Mouse (Mus musculus) lung, embryonic 15.5 days (tissue): ENCODE results near the gene Zscan26. TPM values are rescaled to one million over a fixed set of nuclear protein-coding genes. Genes with fewer than 3 reads are reported as not detected.
A peak's percentile ranks its signal among the peaks of the same experiment; 100 is the strongest.
"Not testable (repeated sequence)": the region's sequence is repeated elsewhere in the genome, so short reads cannot be mapped to it uniquely, and the experiment has no call there.

ENCODE experiments used
- ATAC-seq: fragments of 200-750 bp; cut with Nextera tagmentation; 2 replicates; pipeline ENCODE4 v1.8.0; 2017; ENCODE audit warnings: moderate number of reproducible peaks, borderline replicate concordance; ENCODE audit not compliant: low FRiP score, low TSS enrichment; ENCODE audit errors: extremely low read depth
- H3K27ac ChIP-seq: fragments of 300-500 bp; sonication (generic); 2 replicates; pipeline ENCODE4 v1.5.1; 2015; ENCODE audit warnings: moderate library complexity, mild to moderate bottlenecking, inconsistent platforms
- H3K27me3 ChIP-seq: fragments of 300-500 bp; sonication (generic); 2 replicates; pipeline ENCODE4 v1.6.1; 2015; ENCODE audit warnings: inconsistent platforms
- H3K36me3 ChIP-seq: fragments of 300-500 bp; sonication (generic); 2 replicates; pipeline ENCODE4 v1.6.1; 2015; ENCODE audit warnings: inconsistent platforms
- H3K4me1 ChIP-seq: fragments of 300-500 bp; sonication (generic); 2 replicates; pipeline ENCODE4 v1.6.1; 2015; ENCODE audit warnings: inconsistent platforms
- H3K4me2 ChIP-seq: fragments of 300-500 bp; sonication (generic); 2 replicates; pipeline ENCODE4 v1.6.1; 2015; ENCODE audit warnings: inconsistent platforms, mild to moderate bottlenecking, moderate library complexity
- H3K4me3 ChIP-seq: fragments of 300-500 bp; sonication (generic); 2 replicates; pipeline ENCODE4 v1.5.1; 2015; ENCODE audit warnings: mild to moderate bottlenecking, inconsistent platforms
- H3K9ac ChIP-seq: fragments of 300-500 bp; sonication (generic); 2 replicates; pipeline ENCODE4 v1.6.1; 2015; ENCODE audit warnings: inconsistent platforms
- H3K9me3 ChIP-seq: fragments of 300-500 bp; sonication (generic); 2 replicates; pipeline ENCODE4 v1.6.1; 2016; ENCODE audit warnings: inconsistent platforms
- WGBS: fragments of 180-500 bp; shearing (Covaris S2); methylation state at CpG from one replicate; pipeline ENCODE4 v1.1.7; 2015; 5-methylcytosine and 5-hydroxymethylcytosine counted together
- microRNA counts: library from miRNA; unstranded; fragments of <30 nt; microRNA quantifications from one replicate; lab custom pipeline; 2016
- microRNA-seq: library from miRNA; unstranded; fragments of <30 nt; microRNA quantifications from one replicate; pipeline ENCODE4, GENCODE M21; 2016
- polyA plus RNA-seq: library from polyadenylated mRNA; unstranded; fragments of >200 nt; fragmentation: Nextera tagmentation; extraction: Ambion mirVana; gene quantifications from 2 replicates; pipeline ENCODE4 v1.2.1, GENCODE M21; 2015

Gene Zscan26
- polyA plus RNA-seq, 1 experiment from 2014 or later, result 33.8 TPM

DNA sequence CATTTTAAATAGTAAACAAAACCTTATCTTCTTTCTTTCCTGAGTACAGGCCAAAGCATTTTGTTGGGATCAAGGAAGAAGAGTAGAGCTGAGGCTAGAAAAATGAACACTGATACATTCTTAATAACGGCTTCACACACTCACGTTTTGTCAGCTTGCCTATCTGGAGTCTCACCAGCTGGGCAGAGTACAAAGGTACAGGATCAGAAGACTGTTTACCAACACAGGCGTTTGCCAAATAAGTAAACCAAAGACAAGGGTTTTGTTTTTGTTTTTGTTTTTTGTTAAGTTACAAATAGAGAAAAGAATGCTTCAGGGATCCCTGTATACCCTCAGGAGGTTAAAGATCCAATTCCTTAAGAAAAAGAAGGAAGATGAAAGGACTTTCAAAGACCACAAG, 52.4 kb downstream of the Zscan26 start:
- 0 out of 2 replicates have a peak overlapping the region, but pooled peaks have one; percentile 92 for H3K9ac ChIP-seq

GRCm38 (mm10) chr13:21397486-21397885, 56.0 kb downstream of the Zscan26 start:
- WGBS, result 75% methylated on average over 2 of the region's 2 CpGs
- Histone ChIP-seq H3K27me3 (no peaks in the 10 kb centered on the region), H3K9me3 (no peaks in the 10 kb centered on the region), H3K4me3 (no peak overlapping the region), H3K36me3 (peaks cover 44% of the 10 kb centered on the region), H3K4me1 (peaks cover 11% of the 10 kb centered on the region; the same call in 1 of the 2 replicates), H3K27ac (no peak overlapping the region), H3K4me2 (no peak overlapping the region), H3K9ac (no peak overlapping the region)
- ATAC-seq, result no peak

More for the DNA sequence above, 52.4 kb downstream of the Zscan26 start:
- 68% methylated on average over 3 of the region's 3 CpGs for WGBS
- H3K36me3 ChIP-seq, result peaks cover 17% of the 10 kb centered on the region
- no peaks in the 10 kb centered on the region for H3K9me3 ChIP-seq
- no peak overlapping the region for H3K27ac ChIP-seq
- ATAC-seq, result no peak
- peak overlapping the region; percentile 62 for H3K4me2 ChIP-seq
- H3K4me3 ChIP-seq, result peak overlapping the region; percentile 89
- no peaks in the 10 kb centered on the region for H3K27me3 ChIP-seq
- H3K4me1 ChIP-seq, result peaks cover 11% of the 10 kb centered on the region; the same call in 1 of the 2 replicates

DNA sequence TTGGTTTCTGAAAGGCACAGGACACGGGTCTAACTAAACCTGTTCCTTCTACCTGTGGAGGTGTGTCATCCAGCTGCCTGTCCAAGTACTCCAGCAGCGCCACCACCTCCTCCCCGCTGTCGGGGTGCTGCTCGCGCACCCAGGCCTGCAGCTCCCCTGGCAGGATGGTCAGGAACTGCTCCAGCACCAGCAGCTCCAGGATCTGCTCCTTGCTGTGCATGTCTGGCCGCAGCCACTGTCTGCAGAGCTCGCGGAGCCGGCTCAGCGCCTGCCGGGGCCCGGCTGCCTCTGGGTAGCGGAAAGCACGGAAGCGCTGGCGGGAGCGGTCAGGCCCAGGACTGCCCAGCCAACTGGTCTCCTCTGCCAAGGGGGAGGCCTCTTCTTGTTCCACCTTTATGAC, 57.5 kb downstream of the Zscan26 start:
- not testable (repeated sequence) for H3K9ac ChIP-seq, H3K4me1 ChIP-seq, H3K9me3 ChIP-seq, H3K4me2 ChIP-seq, H3K27ac ChIP-seq, H3K27me3 ChIP-seq, H3K4me3 ChIP-seq
- H3K36me3 ChIP-seq, result peaks cover 57% of the 10 kb centered on the region
- 0 out of 2 replicates have a peak, but pooled peaks have one; percentile 31 for ATAC-seq
- WGBS, result 94% methylated on average over 18 of the region's 18 CpGs

DNA sequence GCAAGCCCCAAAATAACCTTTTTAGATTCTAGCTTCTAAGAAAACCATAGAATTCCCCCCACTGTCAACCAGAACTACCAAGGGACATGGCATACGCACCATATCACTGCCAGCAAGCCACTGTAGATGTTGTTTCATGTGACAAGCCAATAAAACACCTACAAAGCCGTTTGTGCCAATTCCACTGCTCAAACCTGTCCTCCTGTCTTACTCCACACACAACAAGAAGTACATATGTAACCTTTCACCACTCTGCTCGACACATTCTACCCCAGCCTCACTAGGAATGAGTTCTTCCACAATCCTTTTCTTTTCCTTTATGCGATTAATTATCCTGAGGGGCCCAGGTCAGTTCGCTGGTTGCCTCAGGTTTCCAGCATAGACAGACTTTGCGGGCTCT, 57.9 kb downstream of the Zscan26 start:
- 0 out of 2 replicates have a peak, but pooled peaks cover 6% of the 10 kb centered on the region for H3K4me1 ChIP-seq
- H3K9me3 ChIP-seq, result no peaks in the 10 kb centered on the region
- no peak overlapping the region for H3K27ac ChIP-seq
- 89% methylated on average over 6 of the region's 6 CpGs for WGBS
- no peak overlapping the region for H3K4me2 ChIP-seq
- no peak overlapping the region for H3K4me3 ChIP-seq
- ATAC-seq, result no peak
- H3K9ac ChIP-seq, result no peak overlapping the region
- H3K27me3 ChIP-seq, result no peaks in the 10 kb centered on the region
- H3K36me3 ChIP-seq, result peaks cover 62% of the 10 kb centered on the region

DNA sequence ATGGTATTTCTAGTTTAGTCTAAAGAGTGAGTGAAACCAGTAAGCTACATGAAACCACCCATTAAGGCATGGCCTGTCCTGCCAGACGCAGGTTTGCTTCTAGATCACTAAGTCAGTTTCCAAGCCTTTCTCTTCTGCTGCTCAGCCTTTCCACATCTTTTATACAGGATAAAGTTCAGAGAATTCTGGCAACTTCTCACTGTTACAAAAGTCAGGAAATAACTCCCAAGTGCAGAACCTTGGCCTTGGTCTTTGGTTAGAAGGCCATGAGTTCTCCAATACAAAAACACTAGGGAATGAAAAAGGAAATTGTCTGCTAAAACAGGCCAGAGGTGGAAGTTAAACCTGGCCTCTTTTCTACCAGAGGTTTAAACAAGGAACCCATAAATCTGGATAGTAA, 58.3 kb downstream of the Zscan26 start:
- ATAC-seq, result no peak
- H3K4me3 ChIP-seq, result no peak overlapping the region
- no peak overlapping the region for H3K4me2 ChIP-seq
- H3K27ac ChIP-seq, result no peak overlapping the region
- 95% methylated on average over 1 of the region's 1 CpGs for WGBS
- H3K36me3 ChIP-seq, result peaks cover 66% of the 10 kb centered on the region
- H3K9me3 ChIP-seq, result no peaks in the 10 kb centered on the region
- 0 out of 2 replicates have a peak, but pooled peaks cover 3% of the 10 kb centered on the region for H3K4me1 ChIP-seq
- no peak overlapping the region for H3K9ac ChIP-seq
- no peaks in the 10 kb centered on the region for H3K27me3 ChIP-seq

MicroRNAs within 50 kb of the gene (microRNA counts, 519-probe panel; counts per million panel counts)
- microRNA mmu-miR-1896 (lab: Ali Mortazavi, UCI), result 2,517 counts per million, percentile 53 among the panel's probes with 10 or more counts

Small RNA genes within 50 kb of the gene (microRNA-seq; reads per million reads assigned to microRNA genes)
- gene Mir1896 (not detected), gene Mir6942 (not detected)

Other genes starting within 250 kb of the Zscan26 start
- gene Gpx5, start 161.0 kb downstream of the Zscan26 start, polyA plus RNA-seq, result not detected in 2 replicates
- gene Gpx6, start 141.6 kb downstream of the Zscan26 start, polyA plus RNA-seq, result not detected in 2 replicates
- gene Olfr1367, start 106.8 kb downstream of the Zscan26 start, polyA plus RNA-seq, result not detected in 2 replicates
- 12.6 and 13.3 TPM in 2 replicates for gene Zscan12, start 90.9 kb downstream of the Zscan26 start, polyA plus RNA-seq
- gene Zkscan3, start 51.0 kb downstream of the Zscan26 start, polyA plus RNA-seq, result 83.4 and 90.4 TPM in 2 replicates
- 2.8 and 3.0 TPM in 2 replicates for gene Pgbd1, start 12.7 kb downstream of the Zscan26 start, polyA plus RNA-seq
- 3.1 and 3.8 TPM in 2 replicates for gene Nkapl, start 14.8 kb upstream of the Zscan26 start, polyA plus RNA-seq
- 3.4 TPM in 2 replicates for gene Zkscan4, start 25.2 kb upstream of the Zscan26 start, polyA plus RNA-seq
- gene Gm10065, start 25.7 kb upstream of the Zscan26 start, polyA plus RNA-seq, result not detected in 2 replicates
- gene AK157302, start 41.5 kb upstream of the Zscan26 start, polyA plus RNA-seq, result 0.29 and 0.31 TPM in 2 replicates
- 4.9 and 6.1 TPM in 2 replicates for gene Gm11273, start 47.7 kb upstream of the Zscan26 start, polyA plus RNA-seq
- 5.5 and 6.8 TPM in 2 replicates for gene Zkscan8, start 77.4 kb upstream of the Zscan26 start, polyA plus RNA-seq
- gene Olfr1366, start 89.1 kb upstream of the Zscan26 start, polyA plus RNA-seq, result 0.10 and 0.26 TPM in 2 replicates
- 0.04 TPM in 1 of 2 replicates, not detected in the other for gene Olfr1535, start 106.2 kb upstream of the Zscan26 start, polyA plus RNA-seq
- gene Olfr1364, start 128.0 kb upstream of the Zscan26 start, polyA plus RNA-seq, result not detected in 2 replicates
- gene Olfr1362, start 160.3 kb upstream of the Zscan26 start, polyA plus RNA-seq, result not detected in 2 replicates
- not detected in 2 replicates for gene Olfr11, start 188.8 kb upstream of the Zscan26 start, polyA plus RNA-seq
- not detected in 2 replicates for gene Olfr1361, start 209.7 kb upstream of the Zscan26 start, polyA plus RNA-seq
- not detected in 2 replicates for gene Olfr1360, start 223.7 kb upstream of the Zscan26 start, polyA plus RNA-seq
- gene Olfr1359, start 244.4 kb upstream of the Zscan26 start, polyA plus RNA-seq, result not detected in 2 replicates